Mouse (Mus musculus) forebrain, embryonic 12.5 days (tissue): ENCODE results near the gene Gucd1. TPM values are rescaled to one million over a fixed set of nuclear protein-coding genes. Genes with fewer than 3 reads are reported as not detected.
A peak's percentile ranks its signal among the peaks of the same experiment; 100 is the strongest.

Experiments
- ATAC-seq: fragments of 200-750 bp; cut with Nextera tagmentation; 2 replicates; pipeline ENCODE4 v1.8.0; 2017; ENCODE audit warnings: moderate TSS enrichment; ENCODE audit not compliant: low FRiP score
- H3K27ac ChIP-seq: fragments of 300-500 bp; sonication (generic); 2 replicates; pipeline ENCODE4 v1.5.1; 2016; ENCODE audit warnings: mild to moderate bottlenecking
- H3K27me3 ChIP-seq: fragments of 300-500 bp; sonication (generic); 2 replicates; pipeline ENCODE4 v1.6.1; 2016; ENCODE audit warnings: mild to moderate bottlenecking
- H3K36me3 ChIP-seq: fragments of 300-500 bp; sonication (generic); replicated peaks from 2 replicates; pipeline ENCODE4 v1.6.1; 2016; ENCODE audit warnings: mild to moderate bottlenecking
- H3K4me1 ChIP-seq: fragments of 300-500 bp; sonication (generic); 2 replicates; pipeline ENCODE4 v1.6.1; 2016
- H3K4me2 ChIP-seq: fragments of 300-500 bp; sonication (generic); 2 replicates; pipeline ENCODE4 v1.6.1; 2016; ENCODE audit warnings: mild to moderate bottlenecking, moderate library complexity
- H3K4me3 ChIP-seq: fragments of 300-500 bp; sonication (generic); replicated peaks from 2 replicates; pipeline ENCODE4 v1.5.1; 2016; ENCODE audit warnings: mild to moderate bottlenecking
- H3K9ac ChIP-seq: fragments of 300-500 bp; sonication (generic); 2 replicates; pipeline ENCODE4 v1.6.1; 2016; ENCODE audit warnings: mild to moderate bottlenecking
- H3K9me3 ChIP-seq: fragments of 300-500 bp; sonication (generic); 2 replicates; pipeline ENCODE4 v1.6.1; 2016
- whole genome bisulfite sequencing: fragments of 180-500 bp; shearing (Covaris S2); methylation state at CpG from one replicate; pipeline ENCODE4 v1.1.7; 2016; 5-methylcytosine and 5-hydroxymethylcytosine counted together
- polyA plus RNA-seq: library from polyadenylated mRNA; unstranded; fragments of >200 nt; fragmentation: Nextera tagmentation; extraction: Ambion mirVana; gene quantifications from 2 replicates; pipeline ENCODE4 v1.2.1, GENCODE M21; 2016

Gene Gucd1
- polyA plus RNA-seq, 1 experiment from 2014 or later, result 24.4 TPM

- no peak for ATAC-seq
- WGBS, result 82% methylated on average over 6 of the region's 6 CpGs
- H3K9ac ChIP-seq, result no peak overlapping the region
- no peak overlapping the region for H3K4me3 ChIP-seq
- H3K4me2 ChIP-seq, result no peak overlapping the region
- H3K4me1 ChIP-seq, result no peaks in the 10 kb centered on the region
- no peaks in the 10 kb centered on the region for H3K27me3 ChIP-seq
- H3K36me3 ChIP-seq, result no peaks in the 10 kb centered on the region
- H3K27ac ChIP-seq, result no peak overlapping the region
- H3K9me3 ChIP-seq, result no peaks in the 10 kb centered on the region
Measured at GRCm38 (mm10) chr10:75495304-75495703, 22.5 kb downstream of the Gucd1 start.

GRCm38 (mm10) chr10:75491936-75492262 lies 25.9 kb downstream of the Gucd1 start:
- no peak overlapping the region for H3K9ac ChIP-seq

GRCm38 (mm10) chr10:75491234-75491935 lies 26.4 kb downstream of the Gucd1 start:
- no peak overlapping the region for H3K9ac ChIP-seq
- H3K4me1 ChIP-seq, result no peaks in the 10 kb centered on the region
- H3K4me2 ChIP-seq, result no peak overlapping the region
- H3K36me3 ChIP-seq, result no peaks in the 10 kb centered on the region
- H3K27ac ChIP-seq, result no peak overlapping the region
- no peak for ATAC-seq
- no peak overlapping the region for H3K4me3 ChIP-seq
- no peaks in the 10 kb centered on the region for H3K27me3 ChIP-seq
- WGBS, result 94% methylated on average over 3 of the region's 3 CpGs
- H3K9me3 ChIP-seq, result no peaks in the 10 kb centered on the region

More at GRCm38 (mm10) chr10:75491936-75492262, 25.9 kb downstream of the Gucd1 start:
- Histone ChIP-seq H3K27me3 (no peaks in the 10 kb centered on the region), H3K27ac (no peak overlapping the region), H3K4me2 (no peak overlapping the region), H3K9me3 (no peaks in the 10 kb centered on the region), H3K4me3 (no peak overlapping the region), H3K36me3 (no peaks in the 10 kb centered on the region), H3K4me1 (no peaks in the 10 kb centered on the region)
- no peak for ATAC-seq
- 93% methylated on average over 2 of the region's 2 CpGs for WGBS

GRCm38 (mm10) chr10:75490731-75491130 lies 27.0 kb downstream of the Gucd1 start:
- ATAC-seq, result no peak
- WGBS, result 79% methylated on average over 2 of the region's 2 CpGs
- Histone ChIP-seq H3K36me3 (no peaks in the 10 kb centered on the region), H3K4me2 (no peak overlapping the region), H3K9me3 (no peaks in the 10 kb centered on the region), H3K4me1 (no peaks in the 10 kb centered on the region), H3K9ac (no peak overlapping the region), H3K27me3 (no peaks in the 10 kb centered on the region), H3K4me3 (no peak overlapping the region), H3K27ac (no peak overlapping the region)

GRCm38 (mm10) chr10:75489522-75489921 lies 28.2 kb downstream of the Gucd1 start:
- Histone ChIP-seq H3K4me3 (no peak overlapping the region), H3K27ac (no peak overlapping the region), H3K9ac (no peak overlapping the region), H3K4me1 (no peaks in the 10 kb centered on the region), H3K9me3 (no peaks in the 10 kb centered on the region), H3K27me3 (no peaks in the 10 kb centered on the region), H3K36me3 (no peaks in the 10 kb centered on the region), H3K4me2 (no peak overlapping the region)
- WGBS, result 78% methylated on average over 2 of the region's 2 CpGs
- no peak for ATAC-seq

- WGBS, result 66% methylated on average over 3 of the region's 3 CpGs
- Histone ChIP-seq H3K9me3 (no peaks in the 10 kb centered on the region), H3K36me3 (no peaks in the 10 kb centered on the region), H3K4me3 (no peak overlapping the region), H3K27ac (no peak overlapping the region), H3K4me2 (no peak overlapping the region), H3K27me3 (no peaks in the 10 kb centered on the region; the same call in 1 of the 2 replicates), H3K9ac (no peak overlapping the region), H3K4me1 (no peaks in the 10 kb centered on the region)
- no peak for ATAC-seq
Measured at GRCm38 (mm10) chr10:75487131-75487530, 30.6 kb downstream of the Gucd1 start.

- Histone ChIP-seq H3K27ac (no peak overlapping the region), H3K4me3 (no peak overlapping the region), H3K9me3 (no peaks in the 10 kb centered on the region), H3K27me3 (no peaks in the 10 kb centered on the region; the same call in 1 of the 2 replicates), H3K4me1 (no peaks in the 10 kb centered on the region), H3K4me2 (no peak overlapping the region), H3K36me3 (no peaks in the 10 kb centered on the region), H3K9ac (no peak overlapping the region)
- ATAC-seq, result peak; percentile 64
- WGBS, result 57% methylated on average over 9 of the region's 9 CpGs
Measured at GRCm38 (mm10) chr10:75486086-75486979, 31.4 kb downstream of the Gucd1 start.

GRCm38 (mm10) chr10:75484767-75485166 lies 33.0 kb downstream of the Gucd1 start:
- no peaks in the 10 kb centered on the region for H3K9me3 ChIP-seq
- no peak overlapping the region for H3K4me3 ChIP-seq
- H3K27me3 ChIP-seq, result no peaks in the 10 kb centered on the region; the same call in 1 of the 2 replicates
- WGBS, result 85% methylated on average over 6 of the region's 6 CpGs
- no peak for ATAC-seq
- no peaks in the 10 kb centered on the region for H3K36me3 ChIP-seq
- H3K27ac ChIP-seq, result no peak overlapping the region
- H3K4me2 ChIP-seq, result no peak overlapping the region
- no peaks in the 10 kb centered on the region for H3K4me1 ChIP-seq
- H3K9ac ChIP-seq, result no peak overlapping the region

- H3K9me3 ChIP-seq, result no peaks in the 10 kb centered on the region
- H3K36me3 ChIP-seq, result no peaks in the 10 kb centered on the region
- 87% methylated on average over 6 of the region's 6 CpGs for WGBS
- no peak overlapping the region for H3K4me3 ChIP-seq
- H3K4me1 ChIP-seq, result no peaks in the 10 kb centered on the region
- no peak for ATAC-seq
- no peak overlapping the region for H3K9ac ChIP-seq
- H3K27ac ChIP-seq, result no peak overlapping the region
- H3K27me3 ChIP-seq, result no peaks in the 10 kb centered on the region; the same call in 1 of the 2 replicates
- no peak overlapping the region for H3K4me2 ChIP-seq
Measured at GRCm38 (mm10) chr10:75484066-75484465, 33.7 kb downstream of the Gucd1 start.

- no peaks in the 10 kb centered on the region for H3K36me3 ChIP-seq
- H3K4me3 ChIP-seq, result no peak overlapping the region
- H3K27me3 ChIP-seq, result no peaks in the 10 kb centered on the region; the same call in 1 of the 2 replicates
- ATAC-seq, result no peak
- no peaks in the 10 kb centered on the region for H3K9me3 ChIP-seq
- no peak overlapping the region for H3K9ac ChIP-seq
- 85% methylated on average over 11 of the region's 11 CpGs for WGBS
- no peak overlapping the region for H3K4me2 ChIP-seq
- no peak overlapping the region for H3K27ac ChIP-seq
- no peaks in the 10 kb centered on the region for H3K4me1 ChIP-seq
Measured at GRCm38 (mm10) chr10:75482919-75483483, 34.8 kb downstream of the Gucd1 start.

GRCm38 (mm10) chr10:75482271-75482670 lies 35.5 kb downstream of the Gucd1 start:
- Histone ChIP-seq H3K9me3 (no peaks in the 10 kb centered on the region), H3K4me1 (no peaks in the 10 kb centered on the region), H3K9ac (no peak overlapping the region), H3K4me2 (no peak overlapping the region), H3K27ac (no peak overlapping the region), H3K27me3 (no peaks in the 10 kb centered on the region; the same call in 1 of the 2 replicates), H3K36me3 (no peaks in the 10 kb centered on the region), H3K4me3 (no peak overlapping the region)
- no peak for ATAC-seq
- WGBS, result 86% methylated on average over 5 of the region's 5 CpGs

- Histone ChIP-seq H3K27ac (no peak overlapping the region), H3K9ac (no peak overlapping the region), H3K27me3 (no peaks in the 10 kb centered on the region; the same call in 1 of the 2 replicates), H3K9me3 (no peaks in the 10 kb centered on the region), H3K4me2 (no peak overlapping the region), H3K36me3 (no peaks in the 10 kb centered on the region), H3K4me1 (no peaks in the 10 kb centered on the region), H3K4me3 (no peak overlapping the region)
- no peak for ATAC-seq
- 85% methylated on average over 4 of the region's 4 CpGs for WGBS
Measured at GRCm38 (mm10) chr10:75481703-75482102, 36.1 kb downstream of the Gucd1 start.
